Comparison of ENCODE assay signal across 8 mouse cellular contexts in genomic region chr2:30062249-30063093, GRCm38 (mm10). TPM values are rescaled to one million over a fixed set of nuclear protein-coding genes. Genes with fewer than 3 reads are reported as not detected.
DNase-seq lines count a peak whose midpoint lies in the region; ATAC-seq lines count a peak whose summit lies in the region.

No protein-coding gene starts in this region.

- peaks cover 5% of the 10 kb centered on the region; the same call in 1 of the 2 replicates for H3K4me1 ChIP-seq in brown adipose tissue, adult 24 weeks (ENCODE audit: control insufficient read depth, insufficient read depth, insufficient read length, low read length)
- peaks cover 59% of the 10 kb centered on the region for H3K4me1 ChIP-seq in erythroblast, embryonic 14.5 days (ENCODE audit: control insufficient read depth)
- peaks cover 19% of the 10 kb centered on the region for H3K4me1 ChIP-seq in heart, embryonic 16.5 days (ENCODE audit: control insufficient read depth, insufficient read depth, low read length)

- peak overlapping the region; percentile 87 for H3K4me2 ChIP-seq in heart, embryonic 16.5 days (ENCODE audit: low read depth, low read length)

- 0 out of 2 replicates have a peak, but pooled peaks have one; percentile 8 for ATAC-seq in heart, embryonic 16.5 days (replicated peaks; ENCODE audit: extremely low read depth, insufficient read depth, low FRiP score)

- H3K27me3 ChIP-seq in erythroblast, embryonic 14.5 days (ENCODE audit: control insufficient read depth), result peaks cover 4% of the 10 kb centered on the region
- no peaks in the 10 kb centered on the region for H3K27me3 ChIP-seq in heart, embryonic 16.5 days (ENCODE audit: control insufficient read depth, insufficient read depth, low read length)

- under 1% methylated on average over 40 of the region's 40 CpGs for whole genome bisulfite sequencing in heart, embryonic 16.5 days

- peak overlapping the region; percentile 81 for H3K27ac ChIP-seq in brown adipose tissue, adult 24 weeks (replicated peaks; ENCODE audit: low read depth, low read length)
- peak overlapping the region; percentile 95 for H3K27ac ChIP-seq in heart, embryonic 16.5 days (ENCODE audit: low read length)

- H3K4me3 ChIP-seq in brown adipose tissue, adult 24 weeks (ENCODE audit: insufficient read depth, low read depth, low read length), result peak overlapping the region; percentile 67
- H3K4me3 ChIP-seq in erythroblast, embryonic 14.5 days (replicated peaks), result peak overlapping the region; percentile 75
- peak overlapping the region; percentile 68 for H3K4me3 ChIP-seq in heart, embryonic 16.5 days (ENCODE audit: low read length)

- H3K9ac ChIP-seq in heart, embryonic 16.5 days (ENCODE audit: low read length), result peak overlapping the region; percentile 80

- H3K36me3 ChIP-seq in erythroblast, embryonic 14.5 days (ENCODE audit: control insufficient read depth), result no peaks in the 10 kb centered on the region
- H3K36me3 ChIP-seq in heart, embryonic 16.5 days (ENCODE audit: control insufficient read depth, insufficient read depth), result no peaks in the 10 kb centered on the region

- H3K9me3 ChIP-seq in erythroblast, embryonic 14.5 days (ENCODE audit: control insufficient read depth, low read length), result no peaks in the 10 kb centered on the region
- no peaks in the 10 kb centered on the region for H3K9me3 ChIP-seq in heart, embryonic 16.5 days (replicated peaks; ENCODE audit: control insufficient read depth, low read length)

- DNase-seq in MEL-GATA-1-ER (ENCODE audit: extremely low read depth, low read depth), result peak; percentile 79
- peak; percentile 73 for DNase-seq in kidney, postnatal 10 days
- DNase-seq in lung, postnatal 10 days, result peak; percentile 62
- DNase-seq in ovary, postnatal 14 days (ENCODE audit: low spot score), result peak; percentile 42
- DNase-seq in urinary bladder, adult 2 months (ENCODE audit: low spot score), result peak; percentile 66

RNA-seq across cellular contexts. Expression of gene Set, which starts 5.3 kb away (rescaled TPM):
- polyA plus RNA-seq in brown adipose tissue, adult 24 weeks (2012; ENCODE audit: insufficient read depth, insufficient read length, missing spikeins), result 131 and 139 TPM in 2 replicates
- 11.7 and 14.7 TPM in 2 replicates for polyA plus RNA-seq in erythroblast, embryonic 14.5 days (2012)
- 198 and 217 TPM in 2 replicates for polyA plus RNA-seq in heart, embryonic 16.5 days (2015; fragmentation: Nextera tagmentation; extraction: Ambion mirVana)
- polyA plus RNA-seq in urinary bladder, adult 2 months (2012; rRNA removed), result 114 and 146 TPM in 2 replicates

RNA-seq across cellular contexts. Expression of gene Wdr34, which starts 13.8 kb away (rescaled TPM):
- polyA plus RNA-seq in brown adipose tissue, adult 24 weeks (2012; ENCODE audit: insufficient read depth, insufficient read length, missing spikeins), result 6.2 and 6.6 TPM in 2 replicates
- 0.69 and 1.6 TPM in 2 replicates for polyA plus RNA-seq in erythroblast, embryonic 14.5 days (2012)
- polyA plus RNA-seq in heart, embryonic 16.5 days (2015; fragmentation: Nextera tagmentation; extraction: Ambion mirVana), result 24.1 and 25.6 TPM in 2 replicates
- 17.6 and 18.0 TPM in 2 replicates for polyA plus RNA-seq in urinary bladder, adult 2 months (2012; rRNA removed)

RNA-seq across cellular contexts. Expression of gene Pkn3, which starts 15.0 kb away (rescaled TPM):
- polyA plus RNA-seq in brown adipose tissue, adult 24 weeks (2012; ENCODE audit: insufficient read depth, insufficient read length, missing spikeins), result 1.3 and 4.2 TPM in 2 replicates
- polyA plus RNA-seq in erythroblast, embryonic 14.5 days (2012), result 0.09 and 0.13 TPM in 2 replicates
- polyA plus RNA-seq in heart, embryonic 16.5 days (2015; fragmentation: Nextera tagmentation; extraction: Ambion mirVana), result 9.4 and 11.7 TPM in 2 replicates
- 18.6 and 22.3 TPM in 2 replicates for polyA plus RNA-seq in urinary bladder, adult 2 months (2012; rRNA removed)

RNA-seq across cellular contexts. Expression of gene Zdhhc12, which starts 31.0 kb away (rescaled TPM):
- polyA plus RNA-seq in brown adipose tissue, adult 24 weeks (2012; ENCODE audit: insufficient read depth, insufficient read length, missing spikeins), result 3.8 and 5.7 TPM in 2 replicates
- polyA plus RNA-seq in erythroblast, embryonic 14.5 days (2012), result 1.6 and 2.8 TPM in 2 replicates
- 29.4 and 30.8 TPM in 2 replicates for polyA plus RNA-seq in heart, embryonic 16.5 days (2015; fragmentation: Nextera tagmentation; extraction: Ambion mirVana)
- 31.5 and 40.7 TPM in 2 replicates for polyA plus RNA-seq in urinary bladder, adult 2 months (2012; rRNA removed)

Comparison
In these comparisons a context has a peak if more than half of its experiments do, and no peak if none do; other contexts are left out.
1. Peak in every context shown above with its lines: DNase-seq, ATAC-seq, H3K4me3 ChIP-seq and H3K27ac ChIP-seq.